Mouse (Mus musculus) embryonic facial prominence, embryonic 11.5 days (tissue): Measurements from ENCODE around the gene Got2. TPM values are rescaled to one million over a fixed set of nuclear protein-coding genes. Genes with fewer than 3 reads are reported as not detected.
A peak's percentile ranks its signal among the peaks of the same experiment; 100 is the strongest.

Experiments
- ATAC-seq: fragments of 200-750 bp; cut with Nextera tagmentation; replicated peaks from 2 replicates; pipeline ENCODE4 v1.8.0; 2017; ENCODE audit warnings: low read depth; ENCODE audit not compliant: insufficient number of reproducible peaks, low FRiP score, low TSS enrichment
- DNase-seq: peaks from one replicate; pipeline ENCODE4 v3.0.0-alpha.2; 2015; ENCODE audit warnings: low spot score
- H3K27ac ChIP-seq: fragments of 300-500 bp; sonication (generic); replicated peaks from 2 replicates; pipeline ENCODE4 v1.5.1; 2014; ENCODE audit warnings: mild to moderate bottlenecking, low read depth, low read length, control low read depth
- H3K27me3 ChIP-seq: fragments of 300-500 bp; sonication (generic); 2 replicates; pipeline ENCODE4 v1.6.1; 2014; ENCODE audit warnings: mild to moderate bottlenecking, low read length, moderate library complexity, mixed read lengths; ENCODE audit not compliant: control insufficient read depth, insufficient read depth
- H3K36me3 ChIP-seq: fragments of 300-500 bp; sonication (generic); replicated peaks from 2 replicates; pipeline ENCODE4 v1.6.1; 2014; ENCODE audit warnings: low read depth, mild to moderate bottlenecking, low read length, moderate library complexity, mixed read lengths; ENCODE audit not compliant: control insufficient read depth, insufficient read depth
- H3K4me1 ChIP-seq: fragments of 300-500 bp; sonication (generic); 2 replicates; pipeline ENCODE4 v1.6.1; 2014; ENCODE audit warnings: low read length, mixed read lengths; ENCODE audit not compliant: control insufficient read depth, insufficient read depth
- H3K4me2 ChIP-seq: fragments of 300-500 bp; sonication (generic); 2 replicates; pipeline ENCODE4 v1.6.1; 2014; ENCODE audit warnings: low read depth, mild to moderate bottlenecking, control low read depth, low read length, moderate library complexity
- H3K4me3 ChIP-seq: fragments of 300-500 bp; sonication (generic); 2 replicates; pipeline ENCODE4 v1.5.1; 2014; ENCODE audit warnings: low read depth, low read length, control low read depth
- H3K9ac ChIP-seq: fragments of 300-500 bp; sonication (generic); replicated peaks from 2 replicates; pipeline ENCODE4 v1.6.1; 2014; ENCODE audit warnings: mild to moderate bottlenecking, control low read depth, low read length
- H3K9me3 ChIP-seq: fragments of 300-500 bp; sonication (generic); replicated peaks from 2 replicates; pipeline ENCODE4 v1.6.1; 2016; ENCODE audit warnings: mild to moderate bottlenecking, low read length, inconsistent platforms, mixed read lengths; ENCODE audit not compliant: control insufficient read depth
- WGBS: fragments of 180-500 bp; shearing (Covaris S2); extraction: QIAGEN DNeasy Blood & Tissue Kit; methylation state at CpG from one replicate; pipeline ENCODE4 v1.1.7; 2014; 5-methylcytosine and 5-hydroxymethylcytosine counted together
- polyA plus RNA-seq: library from polyadenylated mRNA; unstranded; fragments of >200 nt; fragmentation: Nextera tagmentation; extraction: Ambion mirVana; gene quantifications from 2 replicates; pipeline ENCODE4 v1.2.1, GENCODE M21; 2014

Gene Got2
- polyA plus RNA-seq: 79.8 and 95.8 TPM in 2 replicates

DNA sequence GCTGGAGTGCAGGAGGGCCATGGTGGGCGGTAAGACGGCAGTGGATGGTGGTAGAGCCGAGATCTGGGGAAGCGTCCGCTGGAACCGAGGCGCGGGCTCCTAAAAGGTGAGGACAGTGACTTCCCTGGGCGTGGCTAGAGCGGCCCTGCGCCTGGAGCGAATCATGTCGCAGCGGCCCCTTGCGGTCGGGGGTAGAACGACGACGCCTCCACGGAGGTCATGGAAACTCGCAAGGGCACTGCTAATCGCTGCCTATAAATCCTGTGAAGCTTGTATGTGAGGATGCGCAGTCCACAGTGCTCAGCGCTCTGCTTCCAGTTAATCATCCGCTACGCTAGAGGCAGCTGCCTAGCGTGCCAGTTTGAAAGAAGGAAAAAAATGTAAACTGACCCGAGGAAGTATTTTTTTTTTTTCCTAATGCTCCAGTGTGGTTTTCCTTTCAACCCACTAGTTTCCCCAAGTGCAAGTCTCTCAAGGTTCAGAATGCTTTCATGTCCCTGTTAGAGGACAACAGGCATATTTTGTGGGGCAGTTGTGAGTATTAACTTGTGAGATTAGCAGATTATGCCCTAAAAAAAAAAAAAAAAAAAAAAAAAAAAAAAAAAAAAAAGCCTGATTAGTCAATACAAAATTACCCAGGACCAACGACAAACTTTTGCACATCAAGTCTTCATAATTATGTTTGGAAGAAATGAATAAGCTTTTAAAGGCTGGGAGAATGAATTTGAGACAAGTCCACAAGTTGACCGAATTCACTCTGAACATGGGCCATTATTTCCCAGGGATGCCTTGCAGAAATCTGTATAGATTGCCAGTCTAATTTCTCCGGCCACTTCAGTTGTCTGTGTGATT is at the start of gene Got2:
TSS of gene Got2 (minus strand) at position 263 of the 852 bp plus-strand sequence.
- peak within 1 kb of the TSS; percentile 78 for H3K4me3 ChIP-seq
- DNase-seq (peak; percentile 94), ATAC-seq (peak; percentile 85)
- no peaks in the 10 kb centered on the region for H3K27me3 ChIP-seq
- peak within 1 kb of the TSS; percentile 57 for H3K27ac ChIP-seq
- H3K4me1 ChIP-seq: peaks cover 3% of the 10 kb centered on the region; the same call in 1 of the 2 replicates
- WGBS: 8% methylated on average over 31 of the region's 31 CpGs
- peak within 1 kb of the TSS; percentile 72 for H3K4me2 ChIP-seq
- H3K36me3 ChIP-seq: no peaks in the 10 kb centered on the region
- H3K9me3 ChIP-seq: no peaks in the 10 kb centered on the region
- peak within 1 kb of the TSS; percentile 78 for H3K9ac ChIP-seq

DNA sequence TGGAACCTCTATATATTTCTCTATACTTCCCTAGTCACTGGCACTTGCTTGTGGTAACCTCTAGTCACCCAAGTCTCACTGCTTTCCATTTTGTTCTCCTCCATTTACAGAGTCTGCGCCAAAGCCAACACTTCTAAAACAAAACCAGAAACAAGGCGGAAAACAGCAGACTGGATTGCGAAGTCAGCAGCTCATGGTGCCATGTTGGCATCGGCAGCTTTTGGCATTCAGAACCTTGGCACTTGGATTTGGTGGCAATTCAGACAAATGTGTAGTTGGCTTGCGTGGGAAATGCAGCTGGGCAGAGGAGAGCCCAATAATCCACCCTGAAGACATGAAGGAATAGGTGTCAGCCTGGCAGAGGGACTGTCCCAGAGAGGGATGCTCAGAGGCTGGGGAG is 44.5 kb upstream of the Got2 start:
- 92% methylated on average over 5 of the region's 5 CpGs for WGBS
- no peak overlapping the region for H3K27ac ChIP-seq
- ATAC-seq: no peak
- DNase-seq: no peak
- no peaks in the 10 kb centered on the region for H3K27me3 ChIP-seq
- H3K36me3 ChIP-seq: no peaks in the 10 kb centered on the region
- no peak overlapping the region for H3K4me2 ChIP-seq
- H3K4me3 ChIP-seq: no peak overlapping the region
- H3K4me1 ChIP-seq: no peaks in the 10 kb centered on the region
- H3K9ac ChIP-seq: no peak overlapping the region
- no peaks in the 10 kb centered on the region for H3K9me3 ChIP-seq

- H3K4me3 ChIP-seq: no peak overlapping the region
- no peak overlapping the region for H3K9ac ChIP-seq
- 45% methylated on average over 4 of the region's 4 CpGs for WGBS
- no peaks in the 10 kb centered on the region for H3K4me1 ChIP-seq
- H3K27ac ChIP-seq: no peak overlapping the region
- H3K27me3 ChIP-seq: no peaks in the 10 kb centered on the region
- peak; percentile 52 for DNase-seq
- H3K4me2 ChIP-seq: no peak overlapping the region
- no peaks in the 10 kb centered on the region for H3K9me3 ChIP-seq
- no peak for ATAC-seq
- no peaks in the 10 kb centered on the region for H3K36me3 ChIP-seq
Observed at GRCm38 (mm10) chr8:95929821-95930220, 41.5 kb upstream of the Got2 start.

DNA sequence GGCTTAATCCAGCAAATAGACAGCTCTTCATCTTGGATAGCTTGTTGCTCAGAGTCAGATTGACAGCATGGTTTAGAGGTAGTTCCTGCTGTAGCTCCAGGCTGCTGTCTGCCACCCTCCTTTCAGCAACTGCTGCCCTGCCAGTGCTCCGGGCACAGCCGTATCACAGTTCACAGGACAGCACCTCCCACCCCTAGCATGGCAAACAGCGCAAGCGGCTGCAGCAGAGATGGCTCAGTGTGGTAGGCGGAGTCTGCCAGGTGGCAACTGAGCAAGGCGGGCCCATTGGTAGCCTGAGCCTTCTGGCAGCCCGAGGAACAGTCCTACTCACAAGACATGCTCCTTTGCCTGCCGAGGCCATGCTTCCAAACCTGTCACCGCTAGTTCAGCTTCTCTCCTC is 27.8 kb upstream of the Got2 start:
- WGBS: 3% methylated on average over 9 of the region's 9 CpGs
- DNase-seq (peak; percentile 30), ATAC-seq (no peak)
- Histone ChIP-seq H3K4me3 (peak overlapping the region; percentile 8; the same call in 1 of the 2 replicates), H3K27me3 (no peaks in the 10 kb centered on the region), H3K4me1 (no peaks in the 10 kb centered on the region), H3K27ac (no peak overlapping the region), H3K9me3 (no peaks in the 10 kb centered on the region), H3K4me2 (peak overlapping the region; percentile 49), H3K9ac (peak overlapping the region; percentile 44), H3K36me3 (no peaks in the 10 kb centered on the region)

DNA sequence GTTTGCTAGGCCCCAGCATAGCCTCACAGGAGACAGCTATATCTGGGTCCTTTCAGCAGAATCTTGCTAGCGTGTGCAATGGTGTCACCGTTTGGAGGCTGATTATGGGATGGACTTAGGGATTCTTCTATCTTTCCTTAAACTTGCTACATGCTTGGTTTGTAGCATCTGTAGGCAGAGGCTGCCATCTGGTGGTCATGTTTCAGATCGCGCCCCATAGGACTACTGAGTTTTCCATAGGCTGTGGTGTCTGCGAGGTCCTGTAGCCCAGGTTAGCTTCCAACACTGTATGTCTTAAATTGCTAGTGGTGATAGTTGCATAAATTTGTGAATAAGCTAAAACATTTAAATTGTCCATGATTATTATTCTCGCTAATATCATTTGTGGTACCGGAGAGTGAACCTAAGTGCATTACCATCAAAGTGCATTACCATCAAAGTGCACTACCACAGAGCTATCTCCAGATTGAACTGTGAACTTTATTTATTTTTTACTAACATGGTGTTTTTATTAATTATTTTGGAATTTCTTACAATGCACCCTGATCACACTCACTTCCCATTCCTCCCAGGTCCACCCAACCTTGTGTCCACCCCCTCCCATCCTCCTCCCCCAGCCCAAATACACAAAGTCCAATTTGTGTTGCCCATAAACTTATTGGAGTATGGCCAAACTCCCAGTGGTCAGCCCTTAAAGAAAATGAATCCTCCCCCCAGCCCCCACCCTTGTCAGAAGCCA is 26.7 kb upstream of the Got2 start:
- Histone ChIP-seq H3K4me2 (no peak overlapping the region), H3K27ac (no peak overlapping the region)
- peak; percentile 83 for ATAC-seq

GRCm38 (mm10) chr8:95911240-95911639 is 22.9 kb upstream of the Got2 start:
- DNase-seq (peak; percentile 46), ATAC-seq (no peak)
- Histone ChIP-seq H3K36me3 (no peaks in the 10 kb centered on the region), H3K9me3 (no peaks in the 10 kb centered on the region), H3K4me3 (no peak overlapping the region), H3K4me1 (no peaks in the 10 kb centered on the region), H3K27me3 (no peaks in the 10 kb centered on the region), H3K27ac (no peak overlapping the region), H3K4me2 (no peak overlapping the region), H3K9ac (no peak overlapping the region)
- WGBS: 70% methylated on average over 5 of the region's 5 CpGs

More for the DNA sequence above, 26.7 kb upstream of the Got2 start:
- H3K27me3 ChIP-seq: no peaks in the 10 kb centered on the region
- H3K4me3 ChIP-seq: no peak overlapping the region
- H3K9me3 ChIP-seq: no peaks in the 10 kb centered on the region
- no peaks in the 10 kb centered on the region for H3K4me1 ChIP-seq
- no peaks in the 10 kb centered on the region for H3K36me3 ChIP-seq
- WGBS: 8% methylated on average over 7 of the region's 7 CpGs
- no peak overlapping the region for H3K9ac ChIP-seq
- peak; percentile 81 for DNase-seq

- no peak for DNase-seq
- Histone ChIP-seq H3K4me2 (no peak overlapping the region), H3K27me3 (no peaks in the 10 kb centered on the region), H3K4me3 (no peak overlapping the region), H3K4me1 (no peaks in the 10 kb centered on the region), H3K9me3 (no peaks in the 10 kb centered on the region), H3K36me3 (no peaks in the 10 kb centered on the region), H3K27ac (no peak overlapping the region), H3K9ac (no peak overlapping the region)
- no peak for ATAC-seq
- 76% methylated on average over 11 of the region's 11 CpGs for WGBS
Observed at GRCm38 (mm10) chr8:95907885-95908284, 19.5 kb upstream of the Got2 start.

GRCm38 (mm10) chr8:95906738-95907137 is 18.4 kb upstream of the Got2 start:
- no peaks in the 10 kb centered on the region for H3K9me3 ChIP-seq
- 94% methylated on average over 9 of the region's 9 CpGs for WGBS
- H3K27me3 ChIP-seq: no peaks in the 10 kb centered on the region
- H3K4me1 ChIP-seq: no peaks in the 10 kb centered on the region
- no peak overlapping the region for H3K4me3 ChIP-seq
- no peak overlapping the region for H3K27ac ChIP-seq
- no peaks in the 10 kb centered on the region for H3K36me3 ChIP-seq
- no peak overlapping the region for H3K4me2 ChIP-seq
- DNase-seq (no peak), ATAC-seq (no peak)
- H3K9ac ChIP-seq: no peak overlapping the region
